Mouse (Mus musculus) megakaryocyte, adult 5-6 weeks (primary cell): ENCODE measurements around the gene Tmigd3. TPM values are rescaled to one million over a fixed set of nuclear protein-coding genes. Genes with fewer than 3 reads are reported as not detected.

ENCODE experiments used
- ATAC-seq: 2 replicates; pipeline ENCODE4 v1.8.0; 2016; ENCODE audit warnings: mild to moderate bottlenecking, inconsistent platforms; ENCODE audit not compliant: poor library complexity, severe bottlenecking
- total RNA-seq, 2 experiments: library from RNA; stranded (forward) in 1 of 2; stranded (reverse) in 1 of 2; fragments of 153-499, 151-499 nt in 1 of 2; fragments of 221-1000, 200-1000 nt in 1 of 2; gene quantifications; 2 replicates each; pipeline versions ENCODE4 v1.2.3 to v1.2.4; 2015 to 2017

The Tmigd3 gene
- 0.40 and 1.2 TPM in 2 replicates for total RNA-seq (2015)
- total RNA-seq (2017): 2.1 and 5.8 TPM in 2 replicates

DNA sequence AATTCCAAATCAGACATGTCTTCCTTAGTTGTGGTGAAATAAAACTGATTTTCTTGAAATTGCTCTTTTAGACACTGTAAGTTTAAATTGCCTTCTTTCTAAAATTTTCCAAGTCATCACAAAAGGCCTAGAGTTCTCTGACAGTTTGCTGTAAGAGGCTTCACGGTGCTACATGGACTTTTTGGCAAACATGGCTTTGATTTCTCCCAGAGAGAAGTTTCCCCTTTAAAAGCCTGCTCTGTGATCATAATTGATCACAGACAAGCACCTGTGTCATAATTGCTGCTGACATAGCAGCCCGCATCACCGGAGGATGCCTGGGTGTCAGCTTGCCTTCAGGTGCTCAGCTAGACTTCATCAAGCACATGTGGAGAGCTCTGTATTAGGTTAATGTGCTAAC, at the start of gene Tmigd3, which contains the start of gene Adora3:
Tmigd3 (plus strand) TSS at position 346 of the 400 bp plus-strand sequence.
Adora3 (plus strand) TSS at position 301 of the 400 bp plus-strand sequence.
- no peak for ATAC-seq

DNA sequence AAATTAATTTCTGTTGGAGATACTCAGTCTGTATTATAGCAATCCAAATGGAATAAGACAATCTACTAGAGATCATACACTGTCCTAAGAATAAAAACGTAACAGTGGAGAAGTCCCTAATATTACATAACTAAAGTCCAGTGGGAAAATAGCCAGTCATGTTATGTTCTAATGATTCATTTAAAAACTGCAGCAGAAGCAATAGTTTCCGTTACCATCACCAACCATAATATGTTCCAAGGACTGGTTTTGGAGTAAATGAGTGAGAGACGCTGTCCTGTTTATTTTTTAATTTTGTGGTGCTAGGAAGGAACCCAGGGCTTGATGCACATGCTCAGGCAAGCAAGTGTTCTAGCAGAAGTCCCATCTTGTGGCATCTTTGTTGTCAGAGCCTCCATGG, 49.2 kb upstream of the Tmigd3 start:
- no peak for ATAC-seq

DNA sequence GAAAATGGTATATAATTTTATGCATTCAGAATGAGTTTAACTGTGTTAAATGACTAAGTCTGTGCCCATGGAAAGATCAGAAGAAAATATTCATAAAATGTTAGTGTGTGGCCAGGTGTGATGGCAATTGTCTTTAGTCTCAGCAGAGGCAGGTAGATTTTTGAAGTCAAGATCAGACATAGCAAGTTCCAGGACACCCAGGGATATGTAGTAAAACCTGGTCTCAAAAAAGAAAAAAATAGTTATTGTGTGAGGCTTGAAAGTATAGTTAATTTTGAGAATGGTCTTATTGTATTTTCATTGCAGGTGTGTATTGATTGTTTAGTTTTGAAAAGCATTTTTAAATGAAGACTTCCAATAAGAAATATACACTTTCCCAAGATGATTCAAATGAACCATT, 47.1 kb upstream of the Tmigd3 start:
- no peak for ATAC-seq

DNA sequence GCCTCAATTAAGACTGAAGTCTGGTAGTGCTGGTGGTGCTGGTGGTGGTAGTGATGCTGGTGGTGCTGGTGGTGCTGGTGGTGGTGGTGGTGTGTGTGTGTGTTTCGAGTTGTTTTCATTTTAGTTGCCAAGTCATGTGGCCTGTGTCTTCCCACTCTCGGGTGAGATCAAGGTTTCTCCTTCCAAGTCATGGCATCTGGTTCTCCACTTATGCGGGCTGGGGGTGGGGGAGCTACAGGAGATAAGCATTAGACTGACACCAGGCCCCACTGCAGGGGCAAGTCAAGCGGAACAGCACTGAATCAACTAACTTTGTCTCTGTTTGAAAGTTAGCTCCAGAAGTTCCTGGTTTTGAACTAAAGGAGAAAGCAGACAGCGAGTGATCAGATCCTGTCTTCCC, 46.6 kb upstream of the Tmigd3 start:
- no peak for ATAC-seq

DNA sequence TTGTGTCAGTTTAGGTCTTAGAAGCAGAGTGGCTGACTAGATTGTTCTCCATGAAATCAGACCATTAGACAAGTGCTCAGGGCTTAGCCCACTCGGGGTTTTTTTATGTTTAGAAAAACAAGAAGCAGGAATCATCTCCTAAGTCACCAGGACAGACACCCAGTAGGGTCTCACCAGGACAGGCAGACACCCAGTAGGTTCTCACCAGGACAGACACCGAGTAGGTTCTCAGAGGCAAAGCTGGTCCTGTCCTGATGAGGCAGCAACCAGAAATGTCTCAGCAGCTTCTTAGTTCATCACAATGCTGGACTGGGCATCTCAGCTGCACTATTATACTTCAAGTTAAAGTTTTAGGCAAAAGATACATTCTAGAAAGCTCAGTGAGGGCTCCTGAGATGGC, 46.0 kb upstream of the Tmigd3 start:
- ATAC-seq: no peak

DNA sequence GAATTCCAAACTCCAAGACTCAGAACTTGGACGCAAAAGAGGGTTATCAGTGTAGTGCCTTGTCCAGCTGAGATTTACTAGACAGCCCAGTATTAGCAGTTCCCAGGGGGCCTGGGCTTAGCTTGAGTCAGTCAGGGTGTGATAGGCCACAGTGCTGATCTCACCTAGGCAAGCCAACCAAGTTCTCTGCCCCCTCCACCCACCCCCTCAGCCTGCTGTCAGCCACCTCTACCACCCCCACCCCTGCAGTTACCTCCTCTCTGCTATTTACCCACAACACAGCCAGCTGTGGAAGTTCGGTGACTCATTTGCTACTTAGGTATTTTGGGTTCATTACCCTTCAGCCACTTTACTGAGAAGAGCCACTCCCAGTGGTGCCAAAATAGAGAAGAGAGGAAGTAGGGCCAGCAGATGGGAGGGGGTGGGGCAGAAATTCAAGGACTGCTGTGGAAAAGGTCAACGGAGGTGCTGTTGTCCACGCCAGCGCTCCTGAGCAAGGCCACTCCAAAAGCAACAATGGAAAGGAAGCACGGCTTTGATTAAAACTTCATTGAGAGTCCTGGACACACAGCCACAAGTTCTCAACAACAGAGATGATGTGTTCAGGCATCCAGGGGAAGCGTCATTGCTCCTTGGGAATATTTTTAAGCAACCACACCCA, 45.1 kb upstream of the Tmigd3 start:
- peak; percentile 97 for ATAC-seq

DNA sequence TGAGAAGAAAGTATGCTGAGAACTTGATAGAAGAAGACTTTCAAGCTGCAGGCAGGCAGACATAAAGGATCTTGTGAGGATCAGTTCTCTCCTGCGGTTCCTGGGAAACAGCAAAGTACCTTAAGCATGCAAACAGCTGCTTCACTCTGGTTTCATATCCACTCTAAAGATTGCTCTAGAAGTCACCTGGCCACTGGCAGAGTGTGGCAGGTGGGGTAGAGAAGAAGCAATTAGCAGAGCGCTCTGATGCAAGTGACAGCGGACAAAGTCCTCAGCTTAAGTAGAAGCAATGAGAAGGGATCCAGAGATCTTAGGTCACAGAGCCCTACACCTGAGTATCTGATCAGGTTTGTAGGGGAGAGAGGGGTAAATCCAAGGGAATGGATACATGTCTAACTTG, 39.1 kb upstream of the Tmigd3 start:
- ATAC-seq: no peak

DNA sequence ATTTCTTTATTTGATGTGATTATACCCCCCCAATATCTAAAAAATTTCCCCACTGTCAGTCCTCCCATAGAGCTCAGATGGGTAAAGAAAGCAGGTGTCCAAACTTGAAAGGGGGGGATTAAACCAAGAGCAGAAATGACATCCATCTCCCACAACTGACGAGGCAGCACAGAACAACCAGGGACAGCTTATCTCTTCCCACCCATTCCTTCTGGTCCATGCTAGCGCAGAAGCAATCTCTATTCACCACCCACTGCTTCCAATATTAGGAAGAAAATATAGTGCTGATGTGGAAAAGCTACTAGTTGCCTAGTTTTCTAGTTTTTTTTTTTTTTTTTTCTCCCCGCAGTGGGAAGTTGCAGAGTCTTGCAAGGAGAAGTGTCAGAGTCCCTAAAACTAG, 34.8 kb upstream of the Tmigd3 start:
- ATAC-seq: no peak

DNA sequence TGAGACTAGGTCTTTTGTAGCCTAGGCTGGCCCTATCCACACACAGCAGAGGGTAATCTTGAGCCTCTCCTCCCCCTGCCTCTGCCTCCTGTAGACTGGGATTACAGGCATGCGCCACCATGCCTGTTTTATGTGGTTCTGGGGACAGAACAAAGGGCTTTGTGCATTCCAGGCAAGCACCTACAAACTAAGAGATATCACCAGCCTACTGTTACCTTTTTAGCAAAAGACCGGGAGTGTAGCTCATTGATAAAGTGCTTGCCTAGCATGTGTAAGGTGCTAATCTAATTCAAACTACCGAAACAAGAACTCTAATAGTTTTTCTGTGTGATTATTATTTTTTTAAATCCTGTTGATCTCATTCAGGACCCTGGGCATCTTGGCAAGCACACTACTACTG, 33.8 kb upstream of the Tmigd3 start:
- ATAC-seq: no peak

DNA sequence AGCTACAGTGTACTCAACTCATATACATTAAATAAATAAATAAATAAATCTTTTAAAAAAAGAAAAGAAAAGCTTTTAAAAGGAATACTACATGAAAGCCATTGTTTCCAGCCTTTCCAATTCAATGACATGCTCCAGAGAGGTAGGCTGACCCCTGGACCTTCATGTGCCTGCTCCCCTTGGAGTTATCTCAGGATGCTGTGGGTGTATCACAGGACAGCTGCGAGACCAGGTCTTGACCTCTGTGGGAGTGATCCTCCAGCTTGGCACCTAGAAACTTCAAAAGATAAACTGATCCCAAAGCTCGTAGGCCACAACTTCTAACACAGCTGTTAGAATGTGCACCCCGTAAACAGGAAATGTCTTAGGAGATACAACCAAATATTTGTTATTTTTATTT, 32.0 kb upstream of the Tmigd3 start:
- ATAC-seq: no peak

DNA sequence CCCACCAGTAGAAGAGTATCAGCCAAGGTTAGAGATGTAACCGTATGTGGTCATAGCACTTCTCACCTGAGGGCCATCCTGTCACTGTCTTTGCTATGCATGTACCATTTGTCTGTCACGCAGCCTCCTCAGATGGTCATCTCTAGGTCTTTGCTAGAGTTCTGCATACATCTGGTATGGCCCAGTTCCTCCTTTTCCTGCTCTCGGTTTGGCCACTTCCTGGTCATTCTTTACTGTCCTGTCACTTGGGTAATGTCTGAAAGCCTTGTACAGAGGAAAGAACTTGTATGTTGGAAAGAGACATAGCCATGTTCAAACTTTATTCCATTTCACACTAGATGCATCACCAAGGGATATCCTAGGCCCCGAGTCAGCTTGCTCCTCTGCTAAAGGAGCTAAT, 30.9 kb upstream of the Tmigd3 start:
- peak; percentile 64 for ATAC-seq

DNA sequence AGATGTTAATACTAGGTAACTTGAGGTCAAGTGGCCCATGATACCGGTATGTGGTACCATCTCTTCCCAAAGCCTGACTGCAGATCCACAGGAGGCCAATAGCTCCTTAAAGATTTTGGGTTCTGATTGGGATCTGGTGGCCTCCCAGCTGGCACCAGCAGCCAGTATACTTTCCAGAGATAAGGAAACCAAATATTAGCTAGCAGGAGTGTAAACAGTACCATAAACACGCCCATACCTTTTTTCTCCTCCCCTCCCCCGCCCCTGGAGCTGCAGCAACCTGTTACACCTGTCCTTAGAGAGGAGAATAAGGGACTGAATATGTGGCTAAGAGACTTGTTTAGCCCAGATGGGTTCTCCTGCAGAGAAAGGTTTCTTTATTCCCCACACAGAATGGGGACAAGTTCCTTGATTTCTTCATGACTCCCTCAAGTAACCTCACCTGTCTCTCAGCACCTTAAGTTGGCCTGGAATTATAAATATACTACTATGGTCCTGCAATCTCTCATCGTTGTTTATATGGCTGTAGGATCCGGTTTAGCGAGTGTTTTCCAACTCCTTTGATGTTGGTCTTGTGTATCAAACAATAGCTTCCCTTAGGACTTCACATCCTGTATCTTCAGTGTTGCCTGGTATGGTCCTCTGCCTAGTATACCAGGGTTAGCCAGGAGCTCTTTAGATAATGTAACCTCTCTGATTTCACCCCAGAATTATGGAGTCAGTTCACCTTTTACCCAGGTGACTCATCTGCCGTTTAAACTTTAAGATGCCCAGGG, 24.2 kb upstream of the Tmigd3 start:
- ATAC-seq: no peak

DNA sequence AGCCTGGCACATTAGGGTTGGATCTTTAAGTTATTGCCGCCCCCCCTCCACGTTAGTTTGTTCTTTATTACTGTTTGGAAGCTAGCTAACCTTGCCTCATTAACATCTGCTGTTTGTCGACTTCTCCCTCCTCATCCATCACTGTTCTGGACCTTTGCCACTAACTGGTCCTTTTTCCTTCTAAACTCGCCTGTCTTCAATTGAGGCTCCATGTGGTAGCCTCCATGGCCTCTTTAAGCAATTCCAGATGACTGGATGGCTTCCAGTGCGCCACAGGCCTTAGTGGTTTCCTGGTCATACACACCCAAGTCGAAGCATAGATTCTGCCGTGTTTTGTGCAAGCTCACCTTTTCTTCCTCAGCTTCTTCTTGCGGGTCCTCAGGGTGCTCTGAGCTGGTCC, 16.9 kb upstream of the Tmigd3 start:
- no peak for ATAC-seq

DNA sequence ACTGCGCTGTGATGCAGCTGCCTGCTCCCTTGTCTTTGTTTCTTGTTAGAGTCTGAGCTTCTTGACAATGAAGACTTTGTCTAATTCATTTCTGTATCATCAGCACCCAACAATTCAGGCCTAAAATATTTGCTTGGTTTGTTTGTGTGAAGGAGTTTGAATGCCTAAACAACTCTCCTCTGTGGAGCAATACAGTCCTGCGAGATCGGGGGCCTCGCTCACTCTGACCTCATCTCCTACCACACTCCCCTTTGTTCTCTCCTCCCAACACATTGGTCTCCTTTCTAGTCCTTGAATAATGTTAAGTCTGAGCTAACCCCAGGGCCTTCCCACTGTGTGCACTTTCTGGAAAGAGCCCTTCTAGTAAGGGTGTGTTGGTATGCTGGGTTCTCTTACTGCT, 15.9 kb upstream of the Tmigd3 start:
- no peak for ATAC-seq

DNA sequence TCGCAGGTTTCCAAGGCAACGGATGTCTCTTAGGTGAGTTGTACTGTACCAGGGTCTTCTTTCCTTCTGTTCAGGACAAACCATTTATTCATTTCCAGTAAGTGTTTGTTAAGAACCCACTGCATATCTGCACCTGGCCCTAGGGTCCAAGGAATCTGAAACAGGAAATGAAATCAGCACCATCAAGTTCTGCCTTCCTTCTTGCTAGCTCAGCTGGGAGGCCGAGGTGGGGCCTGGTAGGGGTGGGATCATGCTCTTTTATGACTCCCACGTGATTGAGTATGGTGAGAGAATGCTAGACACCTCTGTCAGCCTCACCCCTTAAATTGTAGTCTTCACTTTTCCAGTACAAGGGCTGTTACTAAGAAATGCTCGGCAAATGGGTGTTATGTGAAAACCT, 13.2 kb upstream of the Tmigd3 start:
- 0 out of 2 replicates have a peak, but pooled peaks have one; percentile 27 for ATAC-seq

DNA sequence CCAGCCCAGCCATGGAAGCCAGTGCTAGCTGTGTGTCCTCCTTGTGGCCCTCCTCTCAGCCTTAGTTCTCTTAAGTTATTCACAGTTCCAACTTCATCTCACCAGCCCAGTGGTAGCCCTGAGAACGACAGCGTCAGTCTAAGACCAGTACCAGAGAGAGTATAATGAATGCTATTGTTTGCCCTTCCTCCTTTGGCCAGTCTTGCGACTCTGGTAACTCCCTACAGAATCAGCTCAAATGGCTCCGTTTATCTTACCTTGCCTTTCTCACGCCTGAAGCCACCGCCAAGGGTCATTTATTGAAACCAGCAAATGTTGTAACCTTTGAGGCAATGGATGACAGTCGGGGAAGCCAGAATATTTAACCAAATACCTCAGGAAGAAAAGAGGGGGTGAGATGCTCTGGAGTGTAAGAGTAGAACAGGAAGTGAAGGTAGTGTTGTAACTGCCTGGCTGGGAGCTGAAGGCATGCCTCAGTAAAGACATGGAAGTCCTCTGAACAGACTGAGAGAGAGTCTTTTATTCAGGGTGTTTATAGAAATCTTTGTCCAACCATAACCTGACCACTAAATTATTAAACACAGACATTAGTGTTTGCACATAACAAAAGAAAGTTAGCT, 8.8 kb upstream of the Tmigd3 start:
- peak; percentile 83 for ATAC-seq

DNA sequence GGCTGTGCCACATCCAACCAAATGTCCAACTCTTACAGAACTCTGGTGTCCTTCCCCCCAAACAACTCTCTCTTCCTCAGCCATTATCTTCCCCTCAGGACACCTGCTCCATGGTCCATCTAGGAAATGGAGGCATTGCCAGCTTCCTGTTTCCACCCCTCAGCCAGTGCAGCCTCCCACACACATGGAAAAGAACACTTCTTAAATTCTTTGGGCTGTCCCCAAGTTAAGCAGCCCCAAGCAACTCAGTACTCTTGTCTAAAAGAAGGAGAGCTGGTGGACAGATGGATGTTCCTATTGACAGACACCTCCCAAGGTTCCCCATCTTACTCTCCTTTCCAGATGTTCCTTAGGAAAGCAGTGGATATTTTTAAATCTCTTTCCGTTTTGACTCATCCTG, 6.6 kb upstream of the Tmigd3 start:
- no peak for ATAC-seq

DNA sequence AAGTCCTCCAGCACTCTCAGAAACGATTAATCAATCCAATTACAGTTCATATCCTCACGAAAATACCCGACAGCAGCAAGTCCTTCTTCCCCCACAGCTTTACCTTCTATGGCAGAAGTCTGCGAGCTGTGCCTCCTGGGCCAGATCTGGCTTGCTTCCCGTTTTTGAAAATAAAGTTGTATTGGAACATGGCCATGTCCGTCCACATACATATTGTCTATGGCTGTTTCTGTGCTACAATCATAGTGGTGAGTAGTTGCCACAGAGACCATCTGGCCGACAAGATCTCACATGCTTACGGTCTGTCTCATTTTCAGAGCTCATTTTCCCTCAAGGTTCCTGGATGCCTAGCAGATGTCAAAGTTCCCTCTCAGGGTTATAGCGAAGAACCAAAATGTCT, 5.6 kb upstream of the Tmigd3 start:
- ATAC-seq: peak; percentile 56

DNA sequence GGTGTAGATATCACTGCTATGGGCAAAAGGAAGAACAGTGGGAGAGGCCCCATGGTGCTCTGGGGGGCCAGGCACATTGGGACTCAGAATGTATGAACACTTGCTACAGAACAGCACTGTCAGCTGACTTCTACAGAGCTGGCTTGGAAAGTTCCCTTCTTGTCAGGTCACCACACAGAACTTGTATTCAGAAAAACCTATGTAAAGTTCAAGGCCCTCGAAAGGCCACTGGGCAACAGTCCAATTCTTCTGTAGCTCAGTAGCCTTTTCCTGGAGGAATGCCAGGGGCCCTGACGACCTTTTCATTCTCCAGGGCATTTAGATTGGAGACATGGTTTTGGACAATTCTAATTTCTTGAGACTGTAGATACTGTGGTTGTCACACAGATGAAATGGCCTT, 2.6 kb upstream of the Tmigd3 start:
- no peak for ATAC-seq

DNA sequence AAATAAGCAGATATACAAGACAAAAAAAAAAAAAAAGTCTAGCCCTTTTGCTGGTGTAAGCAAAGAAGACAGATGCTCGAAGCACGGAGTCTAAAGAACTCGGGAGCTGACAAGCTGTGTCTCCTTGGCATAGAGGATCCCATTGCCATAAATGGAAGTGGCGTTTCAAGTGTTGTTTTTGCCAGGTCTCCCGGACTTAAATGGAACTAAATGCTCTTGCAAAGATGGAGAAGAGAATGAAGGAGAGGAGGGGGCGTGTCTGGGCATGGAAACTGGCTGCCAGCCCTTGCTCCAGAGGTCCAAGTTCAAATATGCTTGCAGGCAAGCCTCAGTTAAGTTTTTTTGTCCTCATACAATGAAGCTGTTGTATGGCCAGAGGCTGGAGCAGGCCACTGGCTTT, 1.3 kb downstream of the Tmigd3 start:
- ATAC-seq: no peak

DNA sequence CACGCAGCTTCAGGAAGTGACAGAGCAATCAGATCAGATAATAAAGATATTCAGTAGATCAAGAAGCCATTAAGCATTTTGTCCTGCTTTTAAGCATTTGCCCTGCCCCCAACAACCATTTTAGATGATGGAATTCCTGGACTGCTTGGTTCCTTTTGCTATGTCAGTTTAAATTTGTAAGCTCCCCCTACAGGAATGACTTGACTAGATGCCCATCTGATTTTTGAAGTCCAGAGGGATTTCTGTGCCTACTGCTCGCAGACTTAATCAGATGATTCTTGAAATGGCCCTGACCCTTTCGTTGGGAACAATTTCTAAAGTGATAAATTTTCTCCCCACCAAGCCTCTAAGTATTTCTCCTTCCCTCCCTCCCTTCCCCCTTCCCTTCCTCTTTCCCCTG, 1.9 kb downstream of the Tmigd3 start:
- ATAC-seq: no peak
